Mouse (Mus musculus) embryonic fibroblast, embryonic 13.5 days (primary cell): ENCODE data around the gene Slc2a2.

Experiments
- CTCF ChIP-seq: IDR thresholded peaks from 2 replicates; pipeline ENCODE4 v1.5.1; 2011; ENCODE audit warnings: mild to moderate bottlenecking, control low read depth, low read length, moderate library complexity, borderline replicate concordance; ENCODE audit not compliant: insufficient read depth
- POLR2A ChIP-seq: IDR thresholded peaks from 2 replicates; pipeline ENCODE4 v1.6.1; 2011; ENCODE audit warnings: low read depth, mild to moderate bottlenecking, control low read depth, low read length, moderate library complexity

DNA sequence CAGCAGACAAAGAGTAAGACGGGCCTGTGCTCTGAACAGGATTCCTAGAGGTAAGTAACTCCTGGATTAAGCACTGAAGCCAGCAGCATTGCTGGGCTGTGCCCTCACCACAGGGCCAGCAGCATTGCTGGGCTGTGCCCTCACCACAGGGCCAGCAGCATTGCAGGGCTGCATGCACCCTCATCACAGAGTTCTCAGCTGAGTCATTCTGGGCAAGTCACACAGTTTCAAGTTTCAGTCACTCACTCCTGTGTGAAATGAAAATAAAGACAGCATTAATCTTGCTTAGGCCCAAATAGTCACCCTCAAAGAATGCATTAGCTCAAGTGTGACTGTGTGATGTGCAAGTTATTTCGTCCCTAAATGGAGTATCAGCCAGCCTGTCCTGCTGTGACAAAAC, 37.0 kb downstream of the Slc2a2 start:
- TF ChIP-seq CTCF (no peak), POLR2A (no peak)
